Mouse (Mus musculus) embryonic facial prominence, embryonic 11.5 days (tissue): Measurements from ENCODE around the gene Acvr1. TPM values are rescaled to one million over a fixed set of nuclear protein-coding genes. Genes with fewer than 3 reads are reported as not detected.

Source experiments
- ATAC-seq: fragments of 200-750 bp; cut with Nextera tagmentation; replicated peaks from 2 replicates; pipeline ENCODE4 v1.8.0; 2017; ENCODE audit warnings: low read depth; ENCODE audit not compliant: insufficient number of reproducible peaks, low FRiP score, low TSS enrichment
- DNase-seq: peaks from one replicate; pipeline ENCODE4 v3.0.0-alpha.2; 2015; ENCODE audit warnings: low spot score
- H3K27ac ChIP-seq: fragments of 300-500 bp; sonication (generic); replicated peaks from 2 replicates; pipeline ENCODE4 v1.5.1; 2014; ENCODE audit warnings: mild to moderate bottlenecking, low read depth, low read length, control low read depth
- H3K27me3 ChIP-seq: fragments of 300-500 bp; sonication (generic); 2 replicates; pipeline ENCODE4 v1.6.1; 2014; ENCODE audit warnings: mild to moderate bottlenecking, low read length, moderate library complexity, mixed read lengths; ENCODE audit not compliant: control insufficient read depth, insufficient read depth
- H3K36me3 ChIP-seq: fragments of 300-500 bp; sonication (generic); replicated peaks from 2 replicates; pipeline ENCODE4 v1.6.1; 2014; ENCODE audit warnings: low read depth, mild to moderate bottlenecking, low read length, moderate library complexity, mixed read lengths; ENCODE audit not compliant: control insufficient read depth, insufficient read depth
- H3K4me1 ChIP-seq: fragments of 300-500 bp; sonication (generic); 2 replicates; pipeline ENCODE4 v1.6.1; 2014; ENCODE audit warnings: low read length, mixed read lengths; ENCODE audit not compliant: control insufficient read depth, insufficient read depth
- H3K4me2 ChIP-seq: fragments of 300-500 bp; sonication (generic); 2 replicates; pipeline ENCODE4 v1.6.1; 2014; ENCODE audit warnings: low read depth, mild to moderate bottlenecking, control low read depth, low read length, moderate library complexity
- H3K4me3 ChIP-seq: fragments of 300-500 bp; sonication (generic); 2 replicates; pipeline ENCODE4 v1.5.1; 2014; ENCODE audit warnings: low read depth, low read length, control low read depth
- H3K9ac ChIP-seq: fragments of 300-500 bp; sonication (generic); replicated peaks from 2 replicates; pipeline ENCODE4 v1.6.1; 2014; ENCODE audit warnings: mild to moderate bottlenecking, control low read depth, low read length
- H3K9me3 ChIP-seq: fragments of 300-500 bp; sonication (generic); replicated peaks from 2 replicates; pipeline ENCODE4 v1.6.1; 2016; ENCODE audit warnings: mild to moderate bottlenecking, low read length, inconsistent platforms, mixed read lengths; ENCODE audit not compliant: control insufficient read depth
- WGBS: fragments of 180-500 bp; shearing (Covaris S2); extraction: QIAGEN DNeasy Blood & Tissue Kit; methylation state at CpG from one replicate; pipeline ENCODE4 v1.1.7; 2014; 5-methylcytosine and 5-hydroxymethylcytosine counted together
- polyA plus RNA-seq: library from polyadenylated mRNA; unstranded; fragments of >200 nt; fragmentation: Nextera tagmentation; extraction: Ambion mirVana; gene quantifications from 2 replicates; pipeline ENCODE4 v1.2.1, GENCODE M21; 2014

Acvr1 gene
- polyA plus RNA-seq, 1 experiment from 2014 or later: 6.1 TPM

DNA sequence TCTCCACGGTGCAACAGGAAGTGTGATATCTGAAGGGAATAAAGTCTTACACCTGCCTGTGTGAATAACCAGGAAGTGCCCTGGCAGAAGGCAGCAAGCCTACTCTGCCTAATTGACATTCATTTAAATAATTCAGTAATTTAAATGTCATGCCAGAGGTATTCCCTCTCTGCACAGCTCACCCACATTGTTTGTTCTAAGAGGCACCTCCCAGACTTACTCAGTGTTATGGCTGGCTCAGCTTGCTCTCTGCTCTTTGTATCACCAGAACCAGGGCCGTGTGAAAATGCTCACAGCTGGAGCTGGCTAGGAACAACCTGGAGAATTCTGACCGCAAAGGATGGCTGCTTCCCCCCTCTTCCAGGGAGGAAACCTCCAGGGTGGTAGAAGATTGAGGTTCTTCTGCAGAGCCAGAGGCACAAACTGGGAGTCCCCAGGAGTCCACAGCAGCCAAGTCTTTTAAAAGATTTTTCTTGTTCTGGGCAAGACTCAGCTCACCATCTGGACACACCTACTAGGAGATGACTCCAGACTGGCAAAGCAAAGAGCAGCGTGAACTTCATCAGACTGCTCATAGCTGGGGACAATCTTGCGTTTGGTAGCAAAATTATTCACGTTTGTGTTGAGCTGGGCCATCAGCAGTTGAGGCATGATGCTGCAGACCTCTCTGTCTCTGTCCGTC, 82.5 kb downstream of the Acvr1 start:
- ATAC-seq (no peak), DNase-seq (no peak)
- Histone ChIP-seq H3K36me3 (no peaks in the 10 kb centered on the region), H3K27ac (no peak overlapping the region), H3K4me1 (no peaks in the 10 kb centered on the region), H3K27me3 (no peaks in the 10 kb centered on the region), H3K9me3 (no peaks in the 10 kb centered on the region), H3K4me3 (no peak overlapping the region), H3K4me2 (no peak overlapping the region), H3K9ac (no peak overlapping the region)
- whole genome bisulfite sequencing: 70% methylated on average over 7 of the region's 7 CpGs

DNA sequence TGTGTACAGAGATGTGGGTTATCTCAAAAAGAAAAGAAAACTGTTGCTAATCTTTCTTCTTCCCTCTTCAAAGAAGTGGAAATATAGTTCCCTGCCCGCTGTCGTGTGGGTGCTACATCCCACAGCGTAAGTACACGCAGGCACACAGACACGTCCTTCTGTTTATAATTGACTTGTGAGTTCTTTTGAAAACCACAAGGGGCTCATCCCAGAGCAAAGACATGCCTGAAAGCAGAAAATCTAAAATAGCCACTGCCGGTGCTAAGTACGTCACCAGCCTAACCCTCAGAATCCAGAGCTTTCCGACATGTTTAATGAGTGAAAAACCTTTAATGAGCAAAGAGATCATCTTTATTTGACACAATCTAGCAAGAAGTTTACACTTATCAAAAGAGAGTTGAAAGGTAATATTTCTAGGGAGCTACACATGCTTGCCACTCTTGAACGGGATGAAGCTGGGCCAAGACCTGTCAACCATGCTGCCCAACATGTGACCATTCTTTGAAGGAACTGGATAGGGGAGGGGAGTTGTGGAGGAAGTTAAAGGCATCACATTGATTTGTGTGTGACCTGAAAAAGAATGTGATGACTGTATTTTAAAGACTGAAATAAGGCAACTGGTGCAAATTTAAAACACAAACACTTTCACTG, 85.4 kb downstream of the Acvr1 start:
- no peaks in the 10 kb centered on the region for H3K36me3 ChIP-seq
- no peak for DNase-seq

DNA sequence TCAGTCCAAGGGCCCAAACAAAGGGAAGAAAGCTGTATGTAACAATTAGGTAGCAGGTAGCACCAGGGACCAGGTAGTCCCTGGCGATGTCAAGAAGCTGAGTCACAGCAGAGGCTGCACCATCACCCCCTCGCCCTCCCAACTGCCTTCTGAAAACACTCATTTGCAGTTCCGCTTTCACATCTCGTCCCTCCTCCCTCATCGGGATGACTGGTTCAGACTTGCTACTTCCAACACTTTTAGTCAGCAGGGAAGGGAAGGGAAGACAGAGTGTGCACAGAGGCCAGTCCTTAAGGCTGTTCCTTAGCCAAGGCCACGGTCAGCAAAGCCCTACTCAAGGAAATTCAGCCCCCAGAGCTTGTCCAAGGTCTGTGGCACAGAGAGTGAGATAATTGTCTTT, 86.2 kb downstream of the Acvr1 start:
- no peak for ATAC-seq
- no peaks in the 10 kb centered on the region for H3K9me3 ChIP-seq
- WGBS: 70% methylated on average over 6 of the region's 6 CpGs

More for the DNA sequence above, 85.4 kb downstream of the Acvr1 start:
- no peaks in the 10 kb centered on the region for H3K4me1 ChIP-seq
- H3K9me3 ChIP-seq: no peaks in the 10 kb centered on the region
- H3K27me3 ChIP-seq: no peaks in the 10 kb centered on the region
- no peak overlapping the region for H3K4me2 ChIP-seq
- H3K27ac ChIP-seq: no peak overlapping the region
- H3K9ac ChIP-seq: no peak overlapping the region
- no peak overlapping the region for H3K4me3 ChIP-seq
- 86% methylated on average over 9 of the region's 9 CpGs for WGBS
- no peak for ATAC-seq

DNA sequence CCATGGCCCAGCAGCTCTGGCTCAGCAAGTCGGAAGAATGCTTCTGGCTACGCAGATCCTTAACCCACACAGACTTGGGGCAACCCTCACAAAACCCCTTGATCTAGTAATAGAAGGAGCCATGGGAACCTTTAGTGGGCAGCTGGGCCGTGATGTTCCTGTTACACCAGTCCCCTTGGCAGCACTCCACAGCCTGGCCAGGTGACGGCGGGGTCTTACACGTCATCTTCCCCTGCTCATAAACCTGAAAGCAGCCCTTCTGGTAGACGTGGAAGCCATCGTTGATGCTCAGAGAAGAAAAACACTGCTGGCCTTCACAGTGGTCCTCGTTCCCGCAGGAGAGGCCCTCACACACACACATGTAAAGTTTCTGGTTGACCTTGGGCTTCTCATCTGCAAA, 87.4 kb downstream of the Acvr1 start:
- Histone ChIP-seq H3K9me3 (no peaks in the 10 kb centered on the region), H3K27me3 (no peaks in the 10 kb centered on the region), H3K9ac (no peak overlapping the region), H3K4me1 (no peaks in the 10 kb centered on the region), H3K36me3 (no peaks in the 10 kb centered on the region), H3K4me3 (no peak overlapping the region), H3K4me2 (no peak overlapping the region), H3K27ac (no peak overlapping the region)
- ATAC-seq (no peak), DNase-seq (no peak)
- WGBS: 89% methylated on average over 10 of the region's 10 CpGs

More for the DNA sequence above, 86.2 kb downstream of the Acvr1 start:
- DNase-seq: peak; percentile 10
- no peak overlapping the region for H3K27ac ChIP-seq
- H3K4me1 ChIP-seq: no peaks in the 10 kb centered on the region
- H3K27me3 ChIP-seq: no peaks in the 10 kb centered on the region
- no peaks in the 10 kb centered on the region for H3K36me3 ChIP-seq
- H3K9ac ChIP-seq: no peak overlapping the region
- no peak overlapping the region for H3K4me3 ChIP-seq
- H3K4me2 ChIP-seq: no peak overlapping the region

DNA sequence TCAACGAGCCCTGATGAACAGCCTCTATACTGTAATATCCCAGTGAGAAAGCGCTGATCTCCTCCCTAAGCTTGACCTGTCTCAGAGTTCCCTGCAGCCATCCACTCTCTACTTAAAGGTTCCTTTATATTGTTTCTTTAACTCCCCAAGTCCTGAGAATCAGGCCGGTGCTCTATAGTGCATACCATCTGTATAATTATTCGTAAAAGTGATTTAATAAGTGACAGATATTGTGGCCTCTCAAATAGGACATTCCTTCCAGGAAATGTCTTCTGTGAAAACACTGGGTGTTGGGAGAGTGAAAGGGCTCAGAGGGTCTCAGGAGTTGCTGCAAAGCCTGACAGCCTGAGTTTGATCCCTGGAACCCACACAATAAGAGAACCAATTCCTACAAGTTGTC, 88.8 kb downstream of the Acvr1 start:
- Histone ChIP-seq H3K9me3 (no peaks in the 10 kb centered on the region), H3K4me2 (no peak overlapping the region), H3K4me1 (no peaks in the 10 kb centered on the region), H3K36me3 (no peaks in the 10 kb centered on the region), H3K4me3 (no peak overlapping the region), H3K27me3 (no peaks in the 10 kb centered on the region), H3K9ac (no peak overlapping the region), H3K27ac (no peak overlapping the region)
- ATAC-seq (no peak), DNase-seq (no peak)
- 93% methylated on average over 4 of the region's 4 CpGs for WGBS

DNA sequence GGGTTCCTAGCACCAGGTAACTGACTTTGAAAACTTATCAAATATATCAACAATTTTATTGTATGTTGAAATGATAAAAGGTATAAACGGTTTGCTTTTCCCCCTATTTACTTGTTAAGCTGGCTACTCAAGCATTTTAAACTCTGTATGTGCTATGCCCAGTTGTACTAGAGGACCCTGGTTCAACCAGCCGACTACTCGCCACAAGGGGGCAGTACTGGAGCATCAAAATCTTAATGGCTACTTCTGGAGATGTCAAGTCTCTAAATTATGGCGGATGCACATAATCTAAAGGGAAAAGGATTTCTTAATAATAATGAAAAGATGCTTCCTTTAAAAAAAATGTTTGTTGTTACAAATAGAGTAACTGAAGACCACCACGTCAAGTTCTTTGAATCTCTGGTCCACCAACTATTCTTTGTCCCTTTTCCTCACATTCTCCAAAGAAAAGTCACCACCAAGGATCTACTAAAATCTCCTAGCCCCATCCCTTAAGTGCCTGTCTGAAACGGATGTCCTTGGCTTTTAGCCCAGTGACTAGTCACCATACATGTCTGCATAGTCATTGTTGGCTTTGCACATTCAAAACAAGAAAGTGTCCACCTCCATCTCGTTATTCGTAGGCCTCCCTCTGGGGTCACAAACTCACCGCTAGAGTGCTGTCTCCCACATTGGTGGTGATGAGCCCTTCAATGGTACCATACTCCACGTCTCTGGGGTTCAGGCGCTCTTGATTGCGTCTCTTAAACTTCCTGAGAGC, 89.8 kb downstream of the Acvr1 start:
- WGBS: 66% methylated on average over 12 of the region's 12 CpGs
- Histone ChIP-seq H3K4me2 (no peak overlapping the region), H3K36me3 (no peaks in the 10 kb centered on the region), H3K9ac (no peak overlapping the region), H3K4me1 (no peaks in the 10 kb centered on the region), H3K27ac (no peak overlapping the region), H3K4me3 (no peak overlapping the region), H3K9me3 (no peaks in the 10 kb centered on the region), H3K27me3 (no peaks in the 10 kb centered on the region)
- no peak for ATAC-seq
- peak; percentile 88 for DNase-seq

DNA sequence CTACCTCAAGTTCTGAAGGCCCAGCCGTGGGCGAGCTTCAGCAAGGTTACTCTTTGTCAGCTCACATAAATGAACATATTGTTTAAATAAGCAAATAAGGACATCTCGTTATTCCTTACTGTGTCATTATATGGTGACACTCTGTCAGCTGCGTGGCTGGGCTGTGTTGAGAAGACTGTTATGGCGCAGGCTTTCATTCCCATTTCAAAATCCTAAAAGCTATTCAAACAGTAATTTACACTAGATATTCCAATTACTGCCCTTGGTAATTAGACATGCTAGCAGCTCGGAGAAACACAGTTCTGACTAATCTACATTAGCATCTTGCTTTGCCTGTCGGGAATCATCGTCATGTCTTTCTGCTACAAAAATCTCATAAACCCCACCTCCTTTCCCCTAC, 91.4 kb downstream of the Acvr1 start:
- no peaks in the 10 kb centered on the region for H3K27me3 ChIP-seq
- DNase-seq (no peak), ATAC-seq (no peak)
- 88% methylated on average over 8 of the region's 8 CpGs for WGBS
- H3K4me1 ChIP-seq: no peaks in the 10 kb centered on the region
- no peak overlapping the region for H3K9ac ChIP-seq
- H3K4me2 ChIP-seq: no peak overlapping the region
- no peak overlapping the region for H3K27ac ChIP-seq
- H3K9me3 ChIP-seq: no peaks in the 10 kb centered on the region
- no peaks in the 10 kb centered on the region for H3K36me3 ChIP-seq
- no peak overlapping the region for H3K4me3 ChIP-seq

DNA sequence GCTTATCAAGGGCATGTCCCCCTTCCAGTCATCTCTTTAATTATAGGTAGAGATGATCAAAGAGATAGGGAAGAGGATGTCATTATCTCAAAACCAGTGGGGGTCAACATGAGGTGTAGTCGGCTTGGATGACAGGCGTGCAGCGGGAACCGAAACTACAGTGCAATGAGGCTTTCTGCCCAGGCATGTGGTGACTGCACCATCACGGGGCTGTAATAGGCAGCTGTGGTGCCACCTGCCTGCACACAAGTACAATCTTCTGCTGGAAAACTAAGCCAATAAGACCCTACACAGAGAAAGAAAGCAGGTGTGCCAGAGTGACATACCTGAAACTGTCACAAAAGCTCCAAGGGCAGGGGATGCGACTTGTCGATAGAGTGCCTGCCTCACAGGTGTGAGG, 96.7 kb downstream of the Acvr1 start:
- 90% methylated on average over 7 of the region's 7 CpGs for WGBS
- Histone ChIP-seq H3K27me3 (no peaks in the 10 kb centered on the region), H3K4me1 (no peaks in the 10 kb centered on the region), H3K36me3 (peaks cover 6% of the 10 kb centered on the region), H3K9me3 (no peaks in the 10 kb centered on the region), H3K4me2 (no peak overlapping the region), H3K4me3 (no peak overlapping the region), H3K9ac (no peak overlapping the region), H3K27ac (no peak overlapping the region)
- no peak for DNase-seq
- no peak for ATAC-seq
